Mouse (Mus musculus) liver, adult 2 months (tissue): ENCODE data around the gene Gm36245. TPM values are rescaled to one million over a fixed set of nuclear protein-coding genes. Genes with fewer than 3 reads are reported as not detected.

ENCODE experiments used
- DNase-seq: peaks from one replicate; pipeline ENCODE4 v3.0.0-alpha.2; 2011; ENCODE audit warnings: low read depth, low spot score; ENCODE audit errors: extremely low read depth
- H3K27ac ChIP-seq: fragments of 200-500 bp; replicated peaks from 2 replicates; pipeline ENCODE4 v1.5.1; 2012; ENCODE audit warnings: low read depth, mild to moderate bottlenecking, control low read depth, inconsistent platforms, low read length; ENCODE audit not compliant: insufficient read depth
- H3K27me3 ChIP-seq: fragments of 200-500 bp; 2 replicates; pipeline ENCODE4 v1.6.1; 2012; ENCODE audit warnings: mild to moderate bottlenecking, moderate library complexity, low read length, inconsistent platforms; ENCODE audit not compliant: control insufficient read depth, insufficient read depth
- H3K36me3 ChIP-seq: fragments of 200-500 bp; 2 replicates; pipeline ENCODE4 v1.6.1; 2012; ENCODE audit warnings: low read length, inconsistent platforms; ENCODE audit not compliant: control insufficient read depth, insufficient read depth
- H3K4me1 ChIP-seq: fragments of 200-500 bp; 2 replicates; pipeline ENCODE4 v1.6.1; 2011; ENCODE audit warnings: low read length; ENCODE audit not compliant: control insufficient read depth, insufficient read depth
- H3K4me3 ChIP-seq: fragments of 200-500 bp; 2 replicates; pipeline ENCODE4 v1.5.1; 2011; ENCODE audit warnings: low read depth, mild to moderate bottlenecking, control low read depth, low read length, moderate library complexity; ENCODE audit not compliant: insufficient read depth
- H3K79me2 ChIP-seq: fragments of 200-500 bp; 2 replicates; pipeline ENCODE4 v1.6.1; 2012; ENCODE audit warnings: inconsistent platforms, mild to moderate bottlenecking, low read length, moderate library complexity; ENCODE audit not compliant: control insufficient read depth, insufficient read depth
- H3K9ac ChIP-seq: fragments of 200-500 bp; 2 replicates; pipeline ENCODE4 v1.6.1; 2012; ENCODE audit warnings: low read depth, mild to moderate bottlenecking, control low read depth, inconsistent platforms, low read length
- CTCF ChIP-seq: fragments of 200-500 bp; IDR thresholded peaks from 2 replicates; pipeline ENCODE4 v1.5.1; 2011; ENCODE audit warnings: low read depth, low read length, control low read depth
- POLR2A ChIP-seq: fragments of 200-500 bp; IDR thresholded peaks from 2 replicates; pipeline ENCODE4 v1.6.1; 2011; ENCODE audit warnings: low read length, control low read depth; ENCODE audit not compliant: insufficient read depth; ENCODE audit errors: extremely low read depth
- WGBS: fragments of 180-500 bp; shearing (Covaris S2); methylation state at CpG from one replicate; pipeline ENCODE4 v1.1.7; 2018; 5-methylcytosine and 5-hydroxymethylcytosine counted together
- polyA plus RNA-seq: library from polyadenylated mRNA; depleted of rRNA; stranded (reverse); fragments of >200 nt; gene quantifications from 2 replicates; pipeline ENCODE4 v1.2.3, GENCODE M21; 2012; rRNA removed
- total RNA-seq: library from RNA; depleted of rRNA; stranded (reverse); fragments of >200 nt; gene quantifications from 2 replicates; pipeline ENCODE4 v1.2.3, GENCODE M21; 2014; rRNA removed

The Gm36245 gene
- not detected in 2 replicates for total RNA-seq
- polyA plus RNA-seq: not detected in 2 replicates

DNA sequence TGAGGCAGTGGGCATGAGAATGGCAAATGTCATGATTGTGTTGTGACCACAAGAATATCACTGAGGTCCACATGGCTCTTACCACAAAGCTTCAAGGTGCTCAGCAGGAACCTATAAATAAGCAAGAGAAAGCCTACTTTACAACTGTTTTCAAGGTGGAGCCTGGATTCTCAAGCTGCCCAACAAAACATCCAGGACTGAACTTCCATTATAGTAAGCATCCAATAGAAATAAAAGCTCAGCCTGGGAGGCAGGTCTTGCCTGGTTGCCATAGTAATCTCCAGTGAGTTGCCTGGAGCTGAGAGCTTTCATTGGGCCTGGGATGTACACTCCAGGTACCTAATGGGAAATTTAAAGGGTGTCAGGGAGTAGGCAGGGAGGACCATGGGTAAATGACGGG is at the start of gene Gm36245:
Gene Gm36245, plus strand, starts transcription at position 301 of the 400 bp plus-strand sequence.
- H3K4me3 ChIP-seq: no peak within 1 kb of the TSS
- 100% methylated on average over 1 of the region's 1 CpGs for WGBS
- no peak for TF ChIP-seq CTCF
- TF ChIP-seq POLR2A: no peak
- peak within 1 kb of the TSS; percentile 39 for H3K27ac ChIP-seq
- no peak within 1 kb of the TSS for H3K9ac ChIP-seq
- H3K4me1 ChIP-seq: peaks cover 6% of the 10 kb centered on the region; the same call in 1 of the 2 replicates
- H3K79me2 ChIP-seq: no peaks in the 10 kb centered on the region
- no peaks in the 10 kb centered on the region for H3K27me3 ChIP-seq
- no peaks in the 10 kb centered on the region for H3K36me3 ChIP-seq
- DNase-seq: no peak

DNA sequence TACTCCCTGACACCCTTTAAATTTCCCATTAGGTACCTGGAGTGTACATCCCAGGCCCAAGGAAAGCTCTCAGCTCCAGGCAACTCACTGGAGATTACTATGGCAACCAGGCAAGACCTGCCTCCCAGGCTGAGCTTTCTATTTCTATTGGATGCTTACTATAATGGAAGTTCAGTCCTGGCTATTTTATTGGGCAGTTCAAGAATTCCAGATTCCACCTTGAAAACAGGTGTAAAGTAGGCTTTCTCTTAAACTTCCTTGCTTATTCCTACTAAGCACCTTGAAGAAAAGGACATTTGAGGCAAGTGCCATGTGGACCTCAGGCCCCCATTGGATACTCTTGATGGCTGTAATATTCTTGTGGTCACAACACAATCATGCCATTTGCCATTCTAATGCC is 37.3 kb upstream of the Gm36245 start, which contains the start of gene 1700025B11Rik:
Gene 1700025B11Rik, minus strand, starts transcription at position 101 of the 400 bp plus-strand sequence.
- H3K9ac ChIP-seq: no peak within 1 kb of the TSS
- DNase-seq: no peak
- H3K4me3 ChIP-seq: no peak within 1 kb of the TSS
- peaks cover 3% of the 10 kb centered on the region; the same call in 1 of the 2 replicates for H3K27me3 ChIP-seq
- no peaks in the 10 kb centered on the region for H3K4me1 ChIP-seq
- H3K79me2 ChIP-seq: no peaks in the 10 kb centered on the region
- no peak within 1 kb of the TSS for H3K27ac ChIP-seq
- no peak for TF ChIP-seq CTCF
- H3K36me3 ChIP-seq: no peaks in the 10 kb centered on the region

DNA sequence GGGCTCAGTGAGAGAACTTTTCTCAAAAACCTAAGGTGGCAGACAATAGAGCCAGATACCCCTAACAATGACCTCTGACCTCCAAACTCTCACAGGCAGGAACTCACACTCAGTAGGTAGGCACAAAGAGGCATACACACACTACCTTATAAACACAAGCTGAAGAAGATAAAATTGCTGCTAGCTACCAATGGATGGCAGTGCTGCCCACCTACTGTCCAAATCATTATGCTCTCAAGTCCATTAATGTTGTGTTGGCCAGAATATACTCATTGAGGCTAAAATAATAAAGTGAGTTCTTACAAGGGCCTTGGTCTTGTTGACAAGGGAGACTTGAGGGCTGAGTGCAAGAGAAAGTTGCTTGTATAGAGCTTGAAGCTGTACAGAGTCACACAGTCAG is 35.8 kb upstream of the Gm36245 start:
- H3K4me1 ChIP-seq: no peaks in the 10 kb centered on the region
- no peaks in the 10 kb centered on the region for H3K36me3 ChIP-seq
- H3K4me3 ChIP-seq: no peak overlapping the region
- no peaks in the 10 kb centered on the region for H3K79me2 ChIP-seq
- H3K27me3 ChIP-seq: peaks cover 3% of the 10 kb centered on the region; the same call in 1 of the 2 replicates
- no peak overlapping the region for H3K9ac ChIP-seq
- no peak overlapping the region for H3K27ac ChIP-seq
- TF ChIP-seq CTCF (no peak), POLR2A (no peak)
- DNase-seq: no peak

DNA sequence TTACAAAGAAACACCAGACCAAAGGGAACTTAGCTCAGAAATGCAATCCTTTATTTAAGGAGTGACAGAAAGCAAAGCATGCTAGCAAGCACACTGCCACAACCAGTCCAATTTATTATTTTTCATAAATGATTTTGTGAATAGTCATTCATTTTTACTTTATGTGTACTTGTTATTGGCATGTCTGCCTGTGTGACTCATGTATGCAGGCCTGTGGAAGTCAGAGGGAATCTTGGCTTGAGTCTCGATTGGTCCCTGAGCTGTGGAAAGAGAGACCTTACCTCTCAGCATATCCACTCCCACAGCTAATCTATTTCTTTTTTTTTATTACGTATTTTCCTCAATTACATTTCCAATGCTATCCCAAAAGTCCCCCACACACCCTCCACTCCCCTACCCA is 20.3 kb upstream of the Gm36245 start:
- WGBS: 90% methylated on average over 2 of the region's 2 CpGs
- Histone ChIP-seq H3K4me1 (0 out of 2 replicates have a peak, but pooled peaks cover 2% of the 10 kb centered on the region), H3K36me3 (no peaks in the 10 kb centered on the region), H3K79me2 (no peaks in the 10 kb centered on the region), H3K4me3 (no peak overlapping the region), H3K27me3 (no peaks in the 10 kb centered on the region), H3K27ac (no peak overlapping the region), H3K9ac (no peak overlapping the region)
- no peak for DNase-seq
- TF ChIP-seq CTCF (no peak), POLR2A (no peak)

DNA sequence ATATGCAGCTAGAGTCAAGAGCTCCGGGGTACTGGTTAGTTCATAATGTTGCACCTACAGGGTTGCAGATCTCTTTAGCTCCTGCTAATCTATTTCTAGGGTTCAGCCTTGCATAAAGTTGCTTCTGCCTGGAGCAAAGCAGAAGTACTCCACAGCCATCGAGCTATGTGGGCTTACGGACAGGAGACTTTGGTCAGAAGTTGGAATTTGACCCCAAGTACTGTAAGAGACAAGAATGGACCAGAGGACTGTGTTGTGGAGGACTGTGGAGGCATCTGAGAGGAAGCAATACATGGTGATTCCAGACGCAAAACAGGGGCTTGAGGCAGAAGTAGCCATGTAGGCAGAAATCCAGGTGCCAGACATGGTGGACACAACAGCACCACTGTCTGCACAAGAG is 19.7 kb upstream of the Gm36245 start:
- H3K36me3 ChIP-seq: no peaks in the 10 kb centered on the region
- WGBS: 60% methylated on average over 4 of the region's 4 CpGs
- H3K79me2 ChIP-seq: no peaks in the 10 kb centered on the region
- TF ChIP-seq CTCF: no peak
- no peak for TF ChIP-seq POLR2A
- 0 out of 2 replicates have a peak, but pooled peaks cover 2% of the 10 kb centered on the region for H3K4me1 ChIP-seq
- H3K9ac ChIP-seq: no peak overlapping the region
- H3K4me3 ChIP-seq: no peak overlapping the region
- no peaks in the 10 kb centered on the region for H3K27me3 ChIP-seq
- H3K27ac ChIP-seq: no peak overlapping the region
- DNase-seq: peak; percentile 33

DNA sequence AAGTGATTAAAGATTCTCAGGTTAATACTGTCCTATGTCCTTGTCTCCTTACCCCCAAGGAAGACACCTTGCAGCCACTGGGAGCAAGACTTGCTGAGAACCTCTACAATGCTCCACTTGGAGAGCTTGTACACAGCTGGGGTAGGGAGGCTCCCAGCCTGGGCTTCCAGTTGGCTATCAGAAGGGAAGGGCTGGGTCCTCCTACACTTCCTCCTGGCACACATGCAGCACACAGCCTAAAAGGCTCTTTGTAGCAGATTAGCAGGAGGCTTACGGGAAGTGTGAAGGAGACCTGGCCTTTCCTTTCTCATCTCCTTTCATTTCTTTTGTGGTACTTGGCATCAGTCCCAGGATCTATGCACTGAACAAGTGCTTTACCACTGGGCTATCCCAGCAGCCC is 17.4 kb upstream of the Gm36245 start:
- Histone ChIP-seq H3K79me2 (no peaks in the 10 kb centered on the region), H3K27me3 (no peaks in the 10 kb centered on the region), H3K36me3 (no peaks in the 10 kb centered on the region), H3K4me1 (0 out of 2 replicates have a peak, but pooled peaks cover 2% of the 10 kb centered on the region), H3K9ac (no peak overlapping the region), H3K27ac (no peak overlapping the region), H3K4me3 (no peak overlapping the region)
- WGBS: 57% methylated on average over 1 of the region's 1 CpGs
- TF ChIP-seq CTCF: no peak
- TF ChIP-seq POLR2A: no peak
- DNase-seq: no peak

DNA sequence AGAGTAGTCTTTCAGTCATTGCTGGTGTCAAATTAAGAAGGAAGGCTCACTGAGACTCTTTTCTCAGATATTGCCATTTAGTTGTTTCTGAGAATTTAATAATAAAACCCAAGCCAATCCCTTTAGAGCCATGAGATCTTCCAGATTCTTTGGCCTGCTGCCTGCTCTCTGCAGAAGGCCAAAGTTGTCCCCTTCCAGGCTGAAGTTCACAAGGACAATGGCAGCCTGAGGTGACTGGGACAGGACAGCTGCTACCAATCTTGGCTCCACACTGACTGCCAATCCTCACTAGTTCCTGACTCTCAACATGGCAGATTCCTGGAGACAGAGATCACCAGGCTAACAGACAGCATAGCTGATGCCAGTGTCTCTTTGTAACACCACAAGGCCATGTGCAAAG is 12.0 kb upstream of the Gm36245 start:
- Histone ChIP-seq H3K9ac (no peak overlapping the region), H3K27me3 (no peaks in the 10 kb centered on the region), H3K79me2 (no peaks in the 10 kb centered on the region), H3K4me3 (no peak overlapping the region), H3K36me3 (no peaks in the 10 kb centered on the region), H3K4me1 (no peaks in the 10 kb centered on the region; the same call in 1 of the 2 replicates), H3K27ac (no peak overlapping the region)
- DNase-seq: no peak
- TF ChIP-seq CTCF (no peak), POLR2A (no peak)
